Mouse (Mus musculus) neural tube, embryonic 11.5 days (tissue): ENCODE measurements at regions not wholly inside any gene's neighbourhood (a gene's known extent, or its start where the extent isn't known, plus 50 kb on each side); places are given as distances from the start of the nearest gene placed in this dataset.

Experiments
- ATAC-seq: fragments of 200-750 bp; cut with Nextera tagmentation; 2 replicates; pipeline ENCODE4 v1.8.0; 2017; ENCODE audit warnings: moderate number of reproducible peaks, mild to moderate bottlenecking, moderate TSS enrichment, moderate library complexity; ENCODE audit not compliant: insufficient read depth, low FRiP score, low TSS enrichment
- DNase-seq: peaks from one replicate; pipeline ENCODE4 v3.0.0-alpha.2; 2015; ENCODE audit warnings: low spot score
- H3K27ac ChIP-seq: fragments of 300-500 bp; sonication (generic); 2 replicates; pipeline ENCODE4 v1.5.1; 2014; ENCODE audit warnings: low read depth, mild to moderate bottlenecking, low read length
- H3K27me3 ChIP-seq: fragments of 300-500 bp; sonication (generic); 2 replicates; pipeline ENCODE4 v1.6.1; 2014; ENCODE audit warnings: mild to moderate bottlenecking, low read length, mixed read lengths; ENCODE audit not compliant: control insufficient read depth, insufficient read depth
- H3K36me3 ChIP-seq: fragments of 300-500 bp; sonication (generic); 2 replicates; pipeline ENCODE4 v1.6.1; 2014; ENCODE audit warnings: mild to moderate bottlenecking, low read length, moderate library complexity, mixed read lengths; ENCODE audit not compliant: control insufficient read depth, insufficient read depth
- H3K4me1 ChIP-seq: fragments of 300-500 bp; sonication (generic); 2 replicates; pipeline ENCODE4 v1.6.1; 2014; ENCODE audit warnings: low read length, mixed read lengths; ENCODE audit not compliant: control insufficient read depth, insufficient read depth
- H3K4me2 ChIP-seq: fragments of 300-500 bp; sonication (generic); 2 replicates; pipeline ENCODE4 v1.6.1; 2014; ENCODE audit warnings: low read depth, mild to moderate bottlenecking, moderate library complexity
- H3K4me3 ChIP-seq: fragments of 300-500 bp; sonication (generic); 2 replicates; pipeline ENCODE4 v1.5.1; 2014; ENCODE audit warnings: low read depth, low read length
- H3K9ac ChIP-seq: fragments of 300-500 bp; sonication (generic); 2 replicates; pipeline ENCODE4 v1.6.1; 2014; ENCODE audit warnings: mild to moderate bottlenecking, low read length
- H3K9me3 ChIP-seq: fragments of 300-500 bp; sonication (generic); 2 replicates; pipeline ENCODE4 v1.6.1; 2016; ENCODE audit warnings: low read length; ENCODE audit not compliant: control insufficient read depth
- WGBS: fragments of 180-500 bp; shearing (Covaris S2); extraction: QIAGEN DNeasy Blood & Tissue Kit; methylation state at CpG from one replicate; pipeline ENCODE4 v1.1.7; 2014; 5-methylcytosine and 5-hydroxymethylcytosine counted together

GRCm38 (mm10) chr1:189494896-189495295, 92.8 kb upstream of the Kcnk2 start:
- H3K4me3 ChIP-seq: no peak overlapping the region
- H3K9ac ChIP-seq: no peak overlapping the region
- no peaks in the 10 kb centered on the region for H3K9me3 ChIP-seq
- 0 out of 2 replicates have a peak, but pooled peaks cover 2% of the 10 kb centered on the region for H3K4me1 ChIP-seq
- ATAC-seq (no peak), DNase-seq (no peak)
- H3K36me3 ChIP-seq: no peaks in the 10 kb centered on the region
- 39% methylated on average over 11 of the region's 11 CpGs for WGBS
- no peak overlapping the region for H3K4me2 ChIP-seq
- no peak overlapping the region for H3K27ac ChIP-seq
- no peaks in the 10 kb centered on the region for H3K27me3 ChIP-seq

- ATAC-seq: no peak
- H3K27ac ChIP-seq: no peak overlapping the region
- no peak overlapping the region for H3K4me3 ChIP-seq
- H3K9me3 ChIP-seq: no peaks in the 10 kb centered on the region
- no peak for DNase-seq
- no peaks in the 10 kb centered on the region for H3K4me1 ChIP-seq
- no peaks in the 10 kb centered on the region for H3K27me3 ChIP-seq
- WGBS: 89% methylated on average over 4 of the region's 4 CpGs
- H3K4me2 ChIP-seq: no peak overlapping the region
- H3K9ac ChIP-seq: no peak overlapping the region
- no peaks in the 10 kb centered on the region for H3K36me3 ChIP-seq
Measured at GRCm38 (mm10) chr1:189485336-189485735, 83.3 kb upstream of the Kcnk2 start.

GRCm38 (mm10) chr1:189483331-189483730, 81.3 kb upstream of the Kcnk2 start:
- Histone ChIP-seq H3K4me1 (no peaks in the 10 kb centered on the region), H3K9ac (no peak overlapping the region), H3K4me3 (no peak overlapping the region), H3K36me3 (no peaks in the 10 kb centered on the region), H3K27ac (no peak overlapping the region), H3K9me3 (no peaks in the 10 kb centered on the region), H3K27me3 (no peaks in the 10 kb centered on the region), H3K4me2 (no peak overlapping the region)
- DNase-seq (no peak), ATAC-seq (no peak)
- 90% methylated on average over 7 of the region's 7 CpGs for WGBS

GRCm38 (mm10) chr1:189478051-189478450, 76.0 kb upstream of the Kcnk2 start:
- 81% methylated on average over 6 of the region's 6 CpGs for WGBS
- no peaks in the 10 kb centered on the region for H3K4me1 ChIP-seq
- no peak for ATAC-seq
- H3K9ac ChIP-seq: no peak overlapping the region
- no peak overlapping the region for H3K4me2 ChIP-seq
- H3K27ac ChIP-seq: no peak overlapping the region
- H3K4me3 ChIP-seq: no peak overlapping the region
- no peak for DNase-seq
- no peaks in the 10 kb centered on the region for H3K9me3 ChIP-seq
- H3K36me3 ChIP-seq: no peaks in the 10 kb centered on the region
- H3K27me3 ChIP-seq: no peaks in the 10 kb centered on the region

GRCm38 (mm10) chr1:189476796-189477195, 74.7 kb upstream of the Kcnk2 start:
- H3K4me2 ChIP-seq: no peak overlapping the region
- H3K4me3 ChIP-seq: no peak overlapping the region
- no peaks in the 10 kb centered on the region for H3K27me3 ChIP-seq
- WGBS: 93% methylated on average over 14 of the region's 14 CpGs
- no peak overlapping the region for H3K9ac ChIP-seq
- no peak overlapping the region for H3K27ac ChIP-seq
- no peaks in the 10 kb centered on the region for H3K4me1 ChIP-seq
- H3K36me3 ChIP-seq: no peaks in the 10 kb centered on the region
- no peak for ATAC-seq
- no peak for DNase-seq
- H3K9me3 ChIP-seq: no peaks in the 10 kb centered on the region

- H3K4me3 ChIP-seq: no peak overlapping the region
- H3K4me2 ChIP-seq: no peak overlapping the region
- 87% methylated on average over 4 of the region's 4 CpGs for WGBS
- no peak for ATAC-seq
- H3K36me3 ChIP-seq: no peaks in the 10 kb centered on the region
- no peaks in the 10 kb centered on the region for H3K27me3 ChIP-seq
- no peaks in the 10 kb centered on the region for H3K9me3 ChIP-seq
- H3K4me1 ChIP-seq: no peaks in the 10 kb centered on the region
- DNase-seq: no peak
- H3K9ac ChIP-seq: no peak overlapping the region
- H3K27ac ChIP-seq: no peak overlapping the region
Measured at GRCm38 (mm10) chr1:189473071-189473470, 71.0 kb upstream of the Kcnk2 start.

GRCm38 (mm10) chr1:189458421-189458820, 56.3 kb upstream of the Kcnk2 start:
- no peak for ATAC-seq
- Histone ChIP-seq H3K9ac (no peak overlapping the region), H3K27me3 (no peaks in the 10 kb centered on the region), H3K4me2 (no peak overlapping the region), H3K4me1 (no peaks in the 10 kb centered on the region), H3K9me3 (no peaks in the 10 kb centered on the region), H3K4me3 (no peak overlapping the region), H3K27ac (no peak overlapping the region), H3K36me3 (no peaks in the 10 kb centered on the region)
- WGBS: 80% methylated on average over 3 of the region's 3 CpGs
- no peak for DNase-seq
